Mouse (Mus musculus) spleen, embryonic (tissue): ENCODE measurements around the gene Bok.

Experiments
- CTCF ChIA-PET: fragments of 350-600 bp; sonication (Branson Sonifier 250); formaldehyde crosslinking; loops from one replicate; lab custom pipeline; 2022; lab: Charles Lee

Bok gene

DNA sequence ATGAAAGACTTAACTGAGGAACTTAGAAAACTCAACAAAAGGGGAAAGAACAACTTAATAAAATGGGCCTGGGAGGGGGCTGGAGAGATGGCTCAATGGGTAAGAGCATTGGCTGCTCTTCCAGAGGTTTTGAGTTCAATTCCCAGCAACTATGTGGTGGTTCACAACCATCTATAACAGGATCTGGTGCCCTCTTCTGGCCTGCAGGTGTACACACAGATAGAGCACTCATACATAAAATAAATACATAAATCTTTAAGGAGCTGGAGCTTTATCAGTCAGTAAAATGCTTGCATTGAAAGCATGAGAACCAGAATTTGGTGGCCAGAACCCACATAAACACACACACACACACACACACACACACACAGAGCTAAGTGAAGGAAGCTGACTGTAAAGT lies 57.5 kb downstream of the Bok start:
- CTCF ChIA-PET: no interaction called here
